Mouse (Mus musculus) MEL (cell line): ENCODE data around the gene Spef1.

ENCODE experiments used
- CTCF ChIP-seq, 3 experiments: IDR thresholded peaks in 2 of 3; conservative IDR thresholded peaks in 1 of 3; 2 replicates each; pipeline ENCODE4 v1.5.1; 2011 to 2012; ENCODE audit warnings: low read length in 3 of 3, low read depth in 2 of 3, mild to moderate bottlenecking in 2 of 3, improper control_type of control experiment in 1 of 3, inconsistent platforms in 1 of 3, mixed read lengths in 1 of 3, moderate library complexity in 1 of 3; ENCODE audit not compliant: control insufficient read depth in 1 of 3, insufficient read depth in 1 of 3, poor library complexity in 1 of 3, severe bottlenecking in 1 of 3
- E2F4 ChIP-seq: IDR thresholded peaks from 2 replicates; pipeline ENCODE4 v1.6.1; 2011; ENCODE audit warnings: low read depth, low read length, improper control_type of control experiment, borderline replicate concordance
- ELF1 ChIP-seq: IDR thresholded peaks from 2 replicates; pipeline ENCODE4 v1.6.1; 2014; ENCODE audit warnings: low read depth, mild to moderate bottlenecking, inconsistent platforms, low read length, improper control_type of control experiment, moderate library complexity
- EP300 ChIP-seq, 2 experiments: IDR thresholded peaks; 2 replicates each; pipeline ENCODE4 v1.6.1; 2011; ENCODE audit warnings: improper control_type of control experiment in 2 of 2, low read length in 2 of 2, low read depth in 1 of 2, mild to moderate bottlenecking in 1 of 2
- POLR2A ChIP-seq, 2 experiments: IDR thresholded peaks; 2 replicates each; pipeline ENCODE4 v1.6.1; 2011 to 2012; ENCODE audit warnings: low read length in 2 of 2, mild to moderate bottlenecking in 2 of 2, control low read depth in 1 of 2, improper control_type of control experiment in 1 of 2, low read depth in 1 of 2, moderate library complexity in 1 of 2; ENCODE audit not compliant: control insufficient read depth in 1 of 2, insufficient read depth in 1 of 2, poor library complexity in 1 of 2
- SMC3 ChIP-seq: IDR thresholded peaks from 2 replicates; pipeline ENCODE4 v1.6.1; 2011; ENCODE audit warnings: low read depth, low read length, improper control_type of control experiment
- USF1 ChIP-seq: IDR thresholded peaks from 2 replicates; pipeline ENCODE4 v1.6.1; 2014; ENCODE audit warnings: low read depth, mild to moderate bottlenecking, inconsistent platforms, low read length, improper control_type of control experiment, moderate library complexity
- ZC3H11A ChIP-seq: IDR thresholded peaks from 2 replicates; pipeline ENCODE4 v1.6.1; 2012; ENCODE audit warnings: low read depth, mild to moderate bottlenecking, inconsistent platforms, low read length, improper control_type of control experiment

DNA sequence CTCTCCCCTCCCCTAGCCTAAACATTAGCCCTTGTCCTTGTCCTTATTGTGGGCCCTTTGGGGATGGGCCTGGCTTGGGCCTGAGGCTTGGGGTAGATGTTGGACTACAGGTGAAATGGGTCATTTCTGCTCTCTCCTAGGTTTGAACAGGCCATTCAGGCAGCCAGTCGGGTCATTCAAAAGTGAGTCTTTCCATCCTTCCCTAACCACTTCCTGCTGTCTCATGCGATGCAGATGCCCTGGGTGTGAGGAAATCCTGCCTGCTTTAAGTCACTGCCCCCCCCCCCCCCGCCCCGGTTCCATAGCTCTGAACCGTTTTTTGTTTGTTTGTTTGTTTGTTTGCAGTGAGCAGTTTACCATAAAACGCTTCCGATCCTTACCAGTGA lies 3.9 kb upstream of the Spef1 start:
- no peak for TF ChIP-seq SMC3
- TF ChIP-seq USF1, result no peak
- no peak for TF ChIP-seq EP300 (IDR thresholded peaks at IDR 0.05; ENCODE audit: low read depth in 1 of 2, low read length in 2 of 2)
- TF ChIP-seq CTCF (IDR thresholded peaks at IDR 0.05 in 2 of 3, conservative IDR thresholded peaks at IDR 0.05 in 1 of 3; ENCODE audit: control insufficient read depth in 1 of 3, insufficient read depth in 1 of 3, low read depth in 2 of 3, low read length in 3 of 3, poor library complexity in 1 of 3, severe bottlenecking in 1 of 3), result no peak
- TF ChIP-seq E2F4, result no peak
- TF ChIP-seq ZC3H11A, result no peak
- TF ChIP-seq ELF1, result no peak
- TF ChIP-seq POLR2A (IDR thresholded peaks at IDR 0.05; ENCODE audit: control insufficient read depth in 1 of 2, insufficient read depth in 1 of 2, low read depth in 1 of 2, low read length in 2 of 2, poor library complexity in 1 of 2), result no peak
